Mouse (Mus musculus) neural tube, embryonic 11.5 days (tissue): ENCODE data around the gene Pigq. TPM values are rescaled to one million over a fixed set of nuclear protein-coding genes. Genes with fewer than 3 reads are reported as not detected.

Source experiments
- ATAC-seq: fragments of 200-750 bp; cut with Nextera tagmentation; 2 replicates; pipeline ENCODE4 v1.8.0; 2017; ENCODE audit warnings: moderate number of reproducible peaks, mild to moderate bottlenecking, moderate TSS enrichment, moderate library complexity; ENCODE audit not compliant: insufficient read depth, low FRiP score, low TSS enrichment
- DNase-seq: peaks from one replicate; pipeline ENCODE4 v3.0.0-alpha.2; 2015; ENCODE audit warnings: low spot score
- H3K27ac ChIP-seq: fragments of 300-500 bp; sonication (generic); 2 replicates; pipeline ENCODE4 v1.5.1; 2014; ENCODE audit warnings: low read depth, mild to moderate bottlenecking, low read length
- H3K27me3 ChIP-seq: fragments of 300-500 bp; sonication (generic); 2 replicates; pipeline ENCODE4 v1.6.1; 2014; ENCODE audit warnings: mild to moderate bottlenecking, low read length, mixed read lengths; ENCODE audit not compliant: control insufficient read depth, insufficient read depth
- H3K36me3 ChIP-seq: fragments of 300-500 bp; sonication (generic); 2 replicates; pipeline ENCODE4 v1.6.1; 2014; ENCODE audit warnings: mild to moderate bottlenecking, low read length, moderate library complexity, mixed read lengths; ENCODE audit not compliant: control insufficient read depth, insufficient read depth
- H3K4me1 ChIP-seq: fragments of 300-500 bp; sonication (generic); 2 replicates; pipeline ENCODE4 v1.6.1; 2014; ENCODE audit warnings: low read length, mixed read lengths; ENCODE audit not compliant: control insufficient read depth, insufficient read depth
- H3K4me2 ChIP-seq: fragments of 300-500 bp; sonication (generic); 2 replicates; pipeline ENCODE4 v1.6.1; 2014; ENCODE audit warnings: low read depth, mild to moderate bottlenecking, moderate library complexity
- H3K4me3 ChIP-seq: fragments of 300-500 bp; sonication (generic); 2 replicates; pipeline ENCODE4 v1.5.1; 2014; ENCODE audit warnings: low read depth, low read length
- H3K9ac ChIP-seq: fragments of 300-500 bp; sonication (generic); 2 replicates; pipeline ENCODE4 v1.6.1; 2014; ENCODE audit warnings: mild to moderate bottlenecking, low read length
- H3K9me3 ChIP-seq: fragments of 300-500 bp; sonication (generic); 2 replicates; pipeline ENCODE4 v1.6.1; 2016; ENCODE audit warnings: low read length; ENCODE audit not compliant: control insufficient read depth
- WGBS: fragments of 180-500 bp; shearing (Covaris S2); extraction: QIAGEN DNeasy Blood & Tissue Kit; methylation state at CpG from one replicate; pipeline ENCODE4 v1.1.7; 2014; 5-methylcytosine and 5-hydroxymethylcytosine counted together
- polyA plus RNA-seq: library from polyadenylated mRNA; unstranded; fragments of >200 nt; fragmentation: Nextera tagmentation; extraction: Ambion mirVana; gene quantifications from 2 replicates; pipeline ENCODE4 v1.2.1, GENCODE M21; 2014

Gene Pigq
- polyA plus RNA-seq, 1 experiment from 2014 or later: 60.9 TPM

DNA sequence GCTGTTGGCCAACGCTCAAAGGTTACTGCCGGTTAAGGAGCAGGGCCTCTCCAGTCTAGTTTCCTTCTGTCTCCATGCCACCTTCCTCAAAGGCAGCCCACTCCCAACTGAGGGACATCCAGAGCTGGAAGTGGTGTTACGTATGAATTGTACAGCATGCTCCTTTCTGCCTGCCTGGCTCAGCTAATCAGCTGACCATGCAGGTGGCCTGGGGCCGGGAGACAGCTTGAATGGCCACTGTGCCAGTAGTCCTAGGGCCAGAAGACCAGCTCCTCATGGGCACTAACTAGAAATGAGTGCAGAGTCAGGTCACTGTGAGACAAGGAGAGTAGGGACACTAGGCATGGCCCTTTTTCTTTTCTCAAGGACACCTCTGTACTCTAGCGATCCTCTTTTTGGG lies 8.4 kb upstream of the Pigq start:
- Histone ChIP-seq H3K27ac (no peak overlapping the region), H3K4me3 (no peak overlapping the region), H3K9ac (no peak overlapping the region), H3K27me3 (peaks cover 29% of the 10 kb centered on the region), H3K4me2 (no peak overlapping the region), H3K36me3 (no peaks in the 10 kb centered on the region), H3K9me3 (no peaks in the 10 kb centered on the region), H3K4me1 (no peaks in the 10 kb centered on the region)
- no peak for DNase-seq
- WGBS: 84% methylated on average over 5 of the region's 5 CpGs
- no peak for ATAC-seq

DNA sequence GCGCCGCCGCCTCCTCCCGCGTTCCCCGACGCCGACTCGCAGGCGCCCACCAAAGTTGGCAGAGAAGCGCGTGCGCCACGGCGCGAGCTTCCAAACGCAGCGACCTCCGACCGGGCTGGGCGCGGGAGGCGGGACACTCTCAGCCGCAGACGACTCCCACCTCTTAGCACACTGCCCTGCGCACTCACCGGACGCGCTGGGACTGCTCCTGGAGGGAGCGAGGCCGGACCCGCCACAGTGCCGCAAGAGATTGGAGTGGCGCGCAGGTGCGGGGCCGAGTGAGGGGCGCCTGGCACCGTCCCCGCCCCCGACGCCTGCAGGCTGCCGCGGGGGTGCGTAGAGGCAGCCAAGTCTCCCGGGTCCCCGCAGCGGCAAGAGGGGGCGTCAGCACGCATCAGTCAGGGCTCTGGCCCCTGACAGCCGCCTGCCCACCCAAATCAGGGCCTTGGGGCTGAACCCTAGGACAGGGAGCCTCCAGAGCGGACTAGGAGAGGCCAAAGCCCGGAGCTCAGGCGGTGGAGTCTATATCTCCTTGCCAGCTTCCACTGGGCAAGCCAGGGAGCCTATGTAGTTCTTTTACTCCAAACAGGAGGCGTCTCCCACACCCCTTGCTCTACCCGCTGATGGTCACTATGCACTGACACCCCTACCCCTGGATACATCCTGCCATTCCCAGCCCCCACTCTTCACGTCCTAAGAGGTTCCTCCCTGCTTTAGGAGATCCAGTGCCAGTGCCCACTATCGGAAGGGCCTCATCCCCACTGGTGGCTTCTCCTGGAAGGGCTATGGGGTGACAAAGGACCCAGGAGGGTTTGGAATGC lies 7.3 kb upstream of the Pigq start, which contains the start of gene A930017K11Rik:
A930017K11Rik (minus strand) TSS at position 763 of the 821 bp plus-strand sequence.
- peaks cover 29% of the 10 kb centered on the region for H3K27me3 ChIP-seq
- H3K9me3 ChIP-seq: no peaks in the 10 kb centered on the region
- H3K4me3 ChIP-seq: peak within 1 kb of the TSS; percentile 26
- DNase-seq (no peak), ATAC-seq (no peak)
- no peak within 1 kb of the TSS for H3K27ac ChIP-seq
- WGBS: 1% methylated on average over 52 of the region's 58 CpGs
- H3K4me2 ChIP-seq: peak within 1 kb of the TSS; percentile 37
- H3K4me1 ChIP-seq: no peaks in the 10 kb centered on the region
- H3K36me3 ChIP-seq: no peaks in the 10 kb centered on the region
- H3K9ac ChIP-seq: no peak within 1 kb of the TSS

DNA sequence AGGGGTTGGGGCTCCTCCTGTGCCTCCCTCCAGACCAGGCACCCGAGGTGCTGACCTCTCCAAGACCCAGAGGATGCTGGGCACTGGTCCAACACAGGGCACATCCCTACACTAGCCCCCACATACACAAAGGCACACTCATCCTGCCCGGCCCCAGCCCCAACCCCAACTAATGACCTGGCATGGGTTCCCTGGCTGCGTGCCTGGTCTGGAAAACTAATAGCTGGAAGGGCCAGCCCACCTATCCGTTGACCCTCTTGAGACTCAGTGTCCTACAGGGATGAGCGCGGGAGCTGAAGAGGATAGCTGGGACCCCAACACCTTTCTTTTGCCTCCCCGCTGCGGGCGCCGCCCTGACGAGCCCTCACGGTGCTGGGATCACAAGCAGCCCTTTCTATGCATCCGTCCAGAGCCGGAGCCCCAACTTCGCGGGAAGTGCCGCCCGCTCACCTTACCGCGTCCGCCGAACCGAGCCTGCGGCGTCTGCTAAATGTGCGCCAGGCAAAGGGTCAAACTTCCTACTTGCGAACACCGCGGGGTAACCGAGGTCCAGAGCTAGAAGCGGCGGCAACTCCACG lies 6.6 kb upstream of the Pigq start:
- 1% methylated on average over 33 of the region's 33 CpGs for WGBS
- no peak overlapping the region for H3K27ac ChIP-seq
- no peaks in the 10 kb centered on the region for H3K36me3 ChIP-seq
- H3K4me1 ChIP-seq: no peaks in the 10 kb centered on the region
- no peaks in the 10 kb centered on the region for H3K9me3 ChIP-seq
- H3K4me3 ChIP-seq: peak overlapping the region; percentile 26
- peak overlapping the region; percentile 37 for H3K4me2 ChIP-seq
- peaks cover 29% of the 10 kb centered on the region for H3K27me3 ChIP-seq
- DNase-seq: no peak
- no peak for ATAC-seq
- no peak overlapping the region; the same call in 1 of the 2 replicates for H3K9ac ChIP-seq

DNA sequence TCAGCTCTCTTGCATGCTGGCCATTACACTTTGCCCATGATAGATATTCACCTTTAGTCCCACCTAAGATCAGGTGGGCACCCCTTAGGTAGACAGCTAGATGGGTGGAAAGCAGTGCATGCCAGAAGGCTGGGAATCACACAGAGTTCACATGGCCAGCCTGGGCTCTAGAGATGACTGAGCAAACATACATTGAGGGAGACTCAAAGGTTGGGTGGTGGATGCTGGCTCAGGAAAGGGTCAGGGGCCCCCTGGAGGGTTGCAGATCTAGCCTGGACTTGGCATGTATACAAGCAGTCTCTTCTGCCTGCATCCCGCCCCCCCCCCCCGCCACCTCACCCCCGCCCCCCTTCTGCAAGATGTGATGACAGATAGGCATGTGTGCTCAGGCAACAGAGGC lies 6.0 kb upstream of the Pigq start:
- Histone ChIP-seq H3K4me2 (no peak overlapping the region), H3K27me3 (peaks cover 29% of the 10 kb centered on the region), H3K27ac (no peak overlapping the region), H3K36me3 (no peaks in the 10 kb centered on the region), H3K9me3 (no peaks in the 10 kb centered on the region), H3K4me1 (no peaks in the 10 kb centered on the region), H3K4me3 (no peak overlapping the region), H3K9ac (no peak overlapping the region)
- WGBS: 5% methylated on average over 3 of the region's 3 CpGs
- no peak for ATAC-seq
- no peak for DNase-seq

DNA sequence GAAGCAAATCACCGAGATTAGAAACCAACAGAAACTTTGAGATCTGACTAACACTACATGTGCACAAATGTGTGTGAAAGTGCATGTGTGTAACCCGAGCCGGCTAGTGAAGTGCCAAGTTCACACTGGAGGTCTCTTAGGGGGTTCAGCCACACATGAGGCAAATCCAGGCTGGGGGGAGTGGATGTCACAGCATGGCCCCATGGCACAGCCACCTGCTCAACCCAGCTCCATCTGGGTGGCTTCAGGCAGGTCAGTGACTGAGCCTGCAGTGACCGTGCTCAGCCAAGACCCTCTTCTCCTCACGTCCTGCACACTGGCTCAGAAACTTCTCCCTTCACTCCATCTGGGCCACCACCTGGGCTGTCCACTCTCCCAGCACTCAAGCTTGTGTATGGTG lies 5.2 kb upstream of the Pigq start:
- DNase-seq (no peak), ATAC-seq (no peak)
- H3K4me2 ChIP-seq: no peak overlapping the region
- 70% methylated on average over 5 of the region's 5 CpGs for WGBS
- H3K9ac ChIP-seq: no peak overlapping the region
- H3K4me3 ChIP-seq: no peak overlapping the region
- no peaks in the 10 kb centered on the region for H3K36me3 ChIP-seq
- H3K27ac ChIP-seq: no peak overlapping the region
- no peaks in the 10 kb centered on the region for H3K9me3 ChIP-seq
- H3K4me1 ChIP-seq: no peaks in the 10 kb centered on the region
- peaks cover 29% of the 10 kb centered on the region for H3K27me3 ChIP-seq

DNA sequence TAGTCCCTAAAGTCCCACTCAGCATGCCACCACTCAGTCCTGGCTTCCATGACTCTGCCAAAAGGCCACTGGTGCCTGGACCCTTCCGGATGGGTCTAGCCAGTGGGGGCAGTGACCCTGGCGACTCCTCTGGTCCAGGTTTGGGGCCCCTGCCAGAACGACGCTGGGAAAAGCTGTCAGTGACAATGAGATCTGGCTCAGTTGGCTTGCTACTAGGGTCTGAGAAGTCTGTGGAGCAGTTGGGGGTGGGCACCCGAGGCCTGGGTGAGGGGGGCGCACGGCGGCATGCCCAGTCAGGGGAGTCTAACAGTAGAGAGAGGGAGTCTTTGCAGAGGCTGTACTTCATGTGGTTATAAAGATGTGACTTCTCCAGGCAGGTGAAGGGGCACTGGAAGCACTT lies 3.3 kb upstream of the Pigq start:
- Histone ChIP-seq H3K4me2 (no peak overlapping the region), H3K4me1 (no peaks in the 10 kb centered on the region), H3K9ac (no peak overlapping the region), H3K9me3 (no peaks in the 10 kb centered on the region), H3K4me3 (no peak overlapping the region), H3K27me3 (peaks cover 27% of the 10 kb centered on the region), H3K27ac (no peak overlapping the region), H3K36me3 (no peaks in the 10 kb centered on the region)
- WGBS: 80% methylated on average over 8 of the region's 8 CpGs
- ATAC-seq (no peak), DNase-seq (no peak)

DNA sequence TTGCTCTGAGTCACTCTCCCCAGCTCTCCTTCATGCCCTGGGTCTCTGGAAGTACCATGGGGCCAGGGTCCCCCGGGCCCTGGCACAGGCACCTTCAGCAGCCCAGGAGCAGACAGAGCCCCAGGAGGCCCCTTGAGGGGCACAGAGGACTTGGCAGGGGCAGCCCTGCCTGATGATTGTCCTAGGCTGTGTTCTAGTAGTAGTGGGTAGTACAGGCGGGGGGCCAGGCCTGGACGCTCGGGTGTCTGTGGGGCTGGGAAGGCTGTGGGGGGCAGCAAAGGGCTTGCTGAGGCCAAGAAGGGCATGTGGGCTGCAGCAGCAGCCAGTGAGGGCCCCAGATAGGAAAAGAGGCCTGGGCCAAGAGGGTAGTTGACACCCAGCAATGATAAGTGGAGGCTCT lies 2.8 kb upstream of the Pigq start:
- no peaks in the 10 kb centered on the region for H3K9me3 ChIP-seq
- peak overlapping the region; percentile 6 for H3K9ac ChIP-seq
- no peaks in the 10 kb centered on the region for H3K4me1 ChIP-seq
- H3K4me3 ChIP-seq: no peak overlapping the region
- H3K27ac ChIP-seq: no peak overlapping the region
- peaks cover 23% of the 10 kb centered on the region for H3K27me3 ChIP-seq
- H3K4me2 ChIP-seq: no peak overlapping the region
- DNase-seq (no peak), ATAC-seq (no peak)
- H3K36me3 ChIP-seq: no peaks in the 10 kb centered on the region
- 85% methylated on average over 4 of the region's 4 CpGs for WGBS

DNA sequence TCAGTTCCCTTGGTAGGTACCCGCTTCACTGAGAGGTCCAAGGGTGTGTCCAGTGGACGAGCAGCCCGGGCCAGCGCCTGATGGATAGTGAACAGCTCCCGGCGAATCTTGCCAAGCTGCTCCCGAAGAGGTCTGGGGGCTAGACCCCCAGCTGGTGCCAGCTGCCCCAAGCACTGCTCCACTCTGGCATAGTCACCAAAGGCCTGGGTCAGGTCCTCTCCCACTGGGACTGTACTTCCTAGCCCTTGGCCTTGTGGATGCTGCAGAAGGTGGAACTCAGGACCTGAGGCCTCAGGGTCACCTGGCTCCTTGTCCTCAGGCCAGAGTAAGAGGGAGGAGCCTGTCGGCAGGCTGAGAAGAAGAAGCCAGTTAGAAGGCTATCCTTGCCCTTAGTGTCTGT lies 2.2 kb upstream of the Pigq start:
- H3K27me3 ChIP-seq: peaks cover 16% of the 10 kb centered on the region
- no peak overlapping the region for H3K27ac ChIP-seq
- no peaks in the 10 kb centered on the region for H3K4me1 ChIP-seq
- no peak for DNase-seq
- H3K36me3 ChIP-seq: no peaks in the 10 kb centered on the region
- no peak overlapping the region for H3K4me3 ChIP-seq
- no peak overlapping the region for H3K9ac ChIP-seq
- no peaks in the 10 kb centered on the region for H3K9me3 ChIP-seq
- no peak overlapping the region for H3K4me2 ChIP-seq
- 90% methylated on average over 8 of the region's 8 CpGs for WGBS
- no peak for ATAC-seq

DNA sequence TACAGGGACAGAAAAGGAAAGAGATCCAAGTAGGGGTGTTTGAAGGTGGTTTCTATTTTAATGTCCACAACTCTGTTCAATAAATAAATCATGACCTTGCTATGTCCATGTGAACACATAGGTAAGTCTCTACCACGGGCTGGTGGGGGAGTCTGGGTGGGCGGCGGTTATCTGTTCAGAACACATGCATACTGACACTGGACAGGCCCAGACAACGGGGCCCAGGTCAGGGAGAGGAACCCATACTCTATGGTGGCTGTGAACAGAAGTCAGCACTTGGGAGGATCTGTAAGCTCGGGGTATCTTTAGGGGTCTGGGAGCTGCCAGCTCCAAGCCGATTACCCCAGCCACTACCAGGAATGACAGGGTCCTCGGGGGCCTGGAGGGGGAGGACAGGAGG lies 1.6 kb upstream of the Pigq start:
- no peak overlapping the region for H3K9ac ChIP-seq
- no peak overlapping the region for H3K4me2 ChIP-seq
- ATAC-seq (no peak), DNase-seq (no peak)
- H3K36me3 ChIP-seq: no peaks in the 10 kb centered on the region
- 76% methylated on average over 7 of the region's 7 CpGs for WGBS
- H3K9me3 ChIP-seq: no peaks in the 10 kb centered on the region
- H3K27me3 ChIP-seq: peaks cover 10% of the 10 kb centered on the region
- H3K4me3 ChIP-seq: no peak overlapping the region
- no peak overlapping the region for H3K27ac ChIP-seq
- H3K4me1 ChIP-seq: no peaks in the 10 kb centered on the region
